Mouse (Mus musculus): Measurements from ENCODE around the gene Xylt1. TPM values are rescaled to one million over a fixed set of nuclear protein-coding genes. Genes with fewer than 3 reads are reported as not detected.

Xylt1 gene
- total and polyA plus RNA-seq, 3 experiments: 9.0 to 13.3 TPM; not detected in 1

- peaks cover 0 to 3% of the 10 kb centered on the region in 2 experiments; a peak in 2 of 4 replicates for H3K36me3 ChIP-seq (ENCODE audit: control insufficient read depth in 1 of 2, insufficient read depth in 2 of 2, low read length in 2 of 2)
- H3K9me3 ChIP-seq (replicated peaks; ENCODE audit: insufficient read depth, low read length): no peaks in the 10 kb centered on the region
- no peak overlapping the region for H3K9ac ChIP-seq (ENCODE audit: control insufficient read depth, low read depth, low read length, poor library complexity, severe bottlenecking)
- no peaks in the 10 kb centered on the region for H3K4me1 ChIP-seq (ENCODE audit: control insufficient read depth in 1 of 2, insufficient read depth in 2 of 2, low read length in 2 of 2)
- H3K4me3 ChIP-seq (ENCODE audit: control insufficient read depth in 1 of 2, insufficient read depth in 1 of 2, low read depth in 2 of 2, low read length in 2 of 2): no peak overlapping the region
- TF ChIP-seq ZMIZ1 (IDR thresholded peaks at IDR 0.05; ENCODE audit: low read depth, low read length) (no peak), MAX (IDR thresholded peaks at IDR 0.05; ENCODE audit: low read length) (no peak), MAFK (IDR thresholded peaks at IDR 0.05; ENCODE audit: borderline replicate concordance, low read depth, low read length) (no peak), CHD1 (IDR thresholded peaks at IDR 0.05; ENCODE audit: low read depth, low read length) (no peak), MEF2A (IDR thresholded peaks at IDR 0.05; ENCODE audit: extremely low read depth, insufficient replicate concordance, low read depth, low read length, poor library complexity, severe bottlenecking) (no peak), BHLHE40 (IDR thresholded peaks at IDR 0.05; ENCODE audit: borderline replicate concordance, low read depth, low read length) (no peak), CHD2 (IDR thresholded peaks at IDR 0.05; ENCODE audit: low read length) (no peak), SIN3A (IDR thresholded peaks at IDR 0.05; ENCODE audit: low read length) (no peak), ELF1 (IDR thresholded peaks at IDR 0.05; ENCODE audit: low read depth, low read length) (no peak), MAZ (IDR thresholded peaks at IDR 0.05; ENCODE audit: low read depth, low read length) (no peak), RCOR1 (IDR thresholded peaks at IDR 0.05; ENCODE audit: low read depth, low read length) (no peak), JUND (IDR thresholded peaks at IDR 0.05; ENCODE audit: low read depth, low read length) (no peak), ETS1 (IDR thresholded peaks at IDR 0.05; ENCODE audit: low read depth, low read length) (no peak), MXI1 (IDR thresholded peaks at IDR 0.05; ENCODE audit: low read depth, low read length) (no peak), EP300 (IDR thresholded peaks at IDR 0.05; ENCODE audit: low read depth in 1 of 2, low read length in 2 of 2) (no peak), UBTF (IDR thresholded peaks at IDR 0.05; ENCODE audit: borderline replicate concordance, insufficient read depth, low read depth, low read length) (no peak), TBP (IDR thresholded peaks at IDR 0.05; ENCODE audit: low read depth, low read length) (no peak), E2F4 (IDR thresholded peaks at IDR 0.05; ENCODE audit: borderline replicate concordance, low read depth, low read length) (no peak)
- H3K27me3 ChIP-seq (ENCODE audit: control insufficient read depth in 1 of 2, insufficient read depth in 2 of 2, low read length in 2 of 2): no peaks in the 10 kb centered on the region
- no peaks in the 10 kb centered on the region for H3K79me2 ChIP-seq (ENCODE audit: control insufficient read depth, insufficient read depth, low read length, poor library complexity)
- DNase-seq (ENCODE audit: low read depth, low spot score): no peak
- H3K27ac ChIP-seq (ENCODE audit: control insufficient read depth, low read depth, low read length): no peak overlapping the region
These were observed 192.4 kb downstream of the Xylt1 start for GRCm38 (mm10) chr7:117573170-117573569.

- Histone ChIP-seq H3K27me3 (ENCODE audit: control insufficient read depth in 1 of 2, insufficient read depth in 2 of 2, low read length in 2 of 2) (no peaks in the 10 kb centered on the region), H3K9ac (ENCODE audit: control insufficient read depth, low read depth, low read length, poor library complexity, severe bottlenecking) (no peak overlapping the region), H3K4me1 (ENCODE audit: control insufficient read depth in 1 of 2, insufficient read depth in 2 of 2, low read length in 2 of 2) (no peaks in the 10 kb centered on the region), H3K27ac (ENCODE audit: control insufficient read depth, low read depth, low read length) (no peak overlapping the region), H3K4me3 (ENCODE audit: control insufficient read depth in 1 of 2, insufficient read depth in 1 of 2, low read depth in 2 of 2, low read length in 2 of 2) (no peak overlapping the region), H3K36me3 (ENCODE audit: control insufficient read depth in 1 of 2, insufficient read depth in 2 of 2, low read length in 2 of 2) (peaks cover 0 to 3% of the 10 kb centered on the region in 2 experiments; a peak in 2 of 4 replicates), H3K79me2 (ENCODE audit: control insufficient read depth, insufficient read depth, low read length, poor library complexity) (no peaks in the 10 kb centered on the region), H3K9me3 (replicated peaks; ENCODE audit: insufficient read depth, low read length) (no peaks in the 10 kb centered on the region)
- TF ChIP-seq ELF1 (IDR thresholded peaks at IDR 0.05; ENCODE audit: low read depth, low read length) (no peak), JUND (IDR thresholded peaks at IDR 0.05; ENCODE audit: low read depth, low read length) (no peak), UBTF (IDR thresholded peaks at IDR 0.05; ENCODE audit: borderline replicate concordance, insufficient read depth, low read depth, low read length) (no peak), ZC3H11A (IDR thresholded peaks at IDR 0.05; ENCODE audit: low read depth, low read length) (no peak), MAFK (IDR thresholded peaks at IDR 0.05; ENCODE audit: borderline replicate concordance, low read depth, low read length) (no peak), MYC (IDR thresholded peaks at IDR 0.05; ENCODE audit: low read depth, low read length) (no peak), GATA1 (IDR thresholded peaks at IDR 0.05; ENCODE audit: low read depth, low read length) (no peak), USF2 (IDR thresholded peaks at IDR 0.05; ENCODE audit: borderline replicate concordance in 1 of 2, insufficient read depth in 1 of 2, low read depth in 1 of 2, low read length in 2 of 2) (no peak), TBP (IDR thresholded peaks at IDR 0.05; ENCODE audit: low read depth, low read length) (no peak), SIN3A (IDR thresholded peaks at IDR 0.05; ENCODE audit: low read length) (no peak), USF1 (IDR thresholded peaks at IDR 0.05; ENCODE audit: low read depth, low read length) (no peak), MAZ (IDR thresholded peaks at IDR 0.05; ENCODE audit: low read depth, low read length) (no peak), NRF1 (IDR thresholded peaks at IDR 0.05; ENCODE audit: insufficient read depth, low read depth, low read length, poor library complexity, severe bottlenecking) (no peak), CTCF (IDR thresholded peaks at IDR 0.05 in 2 of 3, conservative IDR thresholded peaks at IDR 0.05 in 1 of 3; ENCODE audit: control insufficient read depth in 1 of 3, insufficient read depth in 1 of 3, low read depth in 2 of 3, low read length in 3 of 3, poor library complexity in 1 of 3, severe bottlenecking in 1 of 3) (no peak), E2F4 (IDR thresholded peaks at IDR 0.05; ENCODE audit: borderline replicate concordance, low read depth, low read length) (no peak), MAX (IDR thresholded peaks at IDR 0.05; ENCODE audit: low read length) (no peak)
- no peak for DNase-seq (ENCODE audit: low read depth, low spot score)
These were observed 194.6 kb downstream of the Xylt1 start for GRCm38 (mm10) chr7:117575417-117575816.

Measured in MEL (cell line).